Mouse (Mus musculus) lung, postnatal 14 days (tissue): ENCODE measurements around the gene Gm21983.

ENCODE experiments used
- DNase-seq: peaks from one replicate; pipeline ENCODE4 v3.0.0; 2021

Gene Gm21983

GRCm38 (mm10) chr7:27180837-27181695 is at the start of gene Gm21983, which contains the start of gene Mia:
TSS of gene Gm21983 (minus strand) at chr7:27181086.
TSS of gene Mia (minus strand) at chr7:27181157.
- DNase-seq: no peak

GRCm38 (mm10) chr7:27228865-27229264 is 48.0 kb upstream of the Gm21983 start:
- no peak for DNase-seq

GRCm38 (mm10) chr7:27228281-27228821 is 47.5 kb upstream of the Gm21983 start, which contains the start of gene Itpkc:
TSS of gene Itpkc (minus strand) at chr7:27228661.
- DNase-seq: peak; percentile 93

- DNase-seq: peak; percentile 9
These were observed 46.8 kb upstream of the Gm21983 start for GRCm38 (mm10) chr7:27227676-27228075.

GRCm38 (mm10) chr7:27227276-27227675 is 46.4 kb upstream of the Gm21983 start:
- DNase-seq: no peak

- DNase-seq: no peak
These were observed 44.1 kb upstream of the Gm21983 start for GRCm38 (mm10) chr7:27224877-27225575.

- no peak for DNase-seq
These were observed 41.7 kb upstream of the Gm21983 start for GRCm38 (mm10) chr7:27222538-27222937.

GRCm38 (mm10) chr7:27221939-27222338 is 41.1 kb upstream of the Gm21983 start:
- no peak for DNase-seq

GRCm38 (mm10) chr7:27219937-27220336 is 39.1 kb upstream of the Gm21983 start:
- no peak for DNase-seq

GRCm38 (mm10) chr7:27218586-27218985 is 37.7 kb upstream of the Gm21983 start:
- DNase-seq: no peak

- no peak for DNase-seq
These were observed 31.7 kb upstream of the Gm21983 start for GRCm38 (mm10) chr7:27212626-27213025.

GRCm38 (mm10) chr7:27203730-27204449 is 23.0 kb upstream of the Gm21983 start:
- no peak for DNase-seq

GRCm38 (mm10) chr7:27198779-27199178 is 17.9 kb upstream of the Gm21983 start:
- no peak for DNase-seq

- DNase-seq: no peak
These were observed 17.5 kb upstream of the Gm21983 start for GRCm38 (mm10) chr7:27198355-27198754.

GRCm38 (mm10) chr7:27197634-27198033 is 16.7 kb upstream of the Gm21983 start:
- no peak for DNase-seq

- no peak for DNase-seq
These were observed 16.2 kb upstream of the Gm21983 start for GRCm38 (mm10) chr7:27197136-27197535.

GRCm38 (mm10) chr7:27195681-27196611 is 15.1 kb upstream of the Gm21983 start, which contains the start of the genes BC024978 and Snrpa:
TSS of gene BC024978 (plus strand) at chr7:27195781.
TSS of gene Snrpa (minus strand) at chr7:27196271.
- peak; percentile 93 for DNase-seq

GRCm38 (mm10) chr7:27193731-27194130 is 12.8 kb upstream of the Gm21983 start:
- no peak for DNase-seq

- DNase-seq: no peak
These were observed 11.5 kb upstream of the Gm21983 start for GRCm38 (mm10) chr7:27192434-27192833.

GRCm38 (mm10) chr7:27189271-27189931 is 8.5 kb upstream of the Gm21983 start:
- no peak for DNase-seq

- DNase-seq: no peak
These were observed 5.1 kb upstream of the Gm21983 start for GRCm38 (mm10) chr7:27185986-27186385.
